Mouse (Mus musculus): ENCODE measurements around the gene Mgat3.

The Mgat3 gene

DNA sequence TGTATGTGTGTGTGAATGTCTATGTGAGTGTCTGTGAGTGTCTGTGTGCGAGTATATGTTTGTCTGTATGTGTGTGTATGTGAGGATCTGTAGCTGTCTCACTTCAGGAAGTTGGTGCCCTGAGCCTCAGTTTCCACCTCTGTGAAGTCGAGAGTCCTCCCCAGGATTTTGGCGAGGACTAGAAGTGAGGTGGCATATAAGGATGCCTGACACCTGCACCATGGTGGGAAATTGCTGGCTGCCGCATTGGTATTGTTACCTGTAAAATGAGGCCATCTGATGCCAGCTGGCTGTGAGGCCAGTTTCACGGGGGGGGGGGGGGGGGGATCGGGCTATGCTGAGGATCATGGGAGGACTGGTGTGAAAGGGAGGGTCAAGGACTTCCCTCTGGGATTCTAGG lies 2.2 kb downstream of the Mgat3 start:
- DNase-seq (ENCODE audit: low read depth, low spot score), result no peak

DNA sequence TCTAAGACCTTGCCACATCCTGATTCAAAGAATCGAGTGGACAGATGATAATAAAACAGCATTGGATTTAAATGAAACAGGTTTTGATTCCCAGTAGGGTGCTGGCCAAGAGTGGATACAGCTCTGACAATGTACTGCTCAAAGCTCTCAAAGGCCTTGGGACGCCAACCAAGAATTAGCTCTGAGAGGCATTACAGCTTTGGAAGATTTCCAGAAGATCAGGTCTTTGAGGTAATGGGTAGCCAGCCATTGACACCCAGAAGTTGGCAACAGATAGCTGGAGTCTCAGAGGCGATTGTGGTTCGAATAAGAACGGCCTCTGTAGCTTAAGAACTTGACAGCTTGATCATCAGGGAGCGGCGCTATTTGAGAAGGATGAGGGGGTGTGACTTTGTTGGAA lies 8.0 kb downstream of the Mgat3 start:
- no peak for DNase-seq (ENCODE audit: low read depth, low spot score)

GRCm38 (mm10) chr15:80182072-80182700 lies 8.7 kb downstream of the Mgat3 start:
- DNase-seq (ENCODE audit: low read depth, low spot score), result no peak

DNA sequence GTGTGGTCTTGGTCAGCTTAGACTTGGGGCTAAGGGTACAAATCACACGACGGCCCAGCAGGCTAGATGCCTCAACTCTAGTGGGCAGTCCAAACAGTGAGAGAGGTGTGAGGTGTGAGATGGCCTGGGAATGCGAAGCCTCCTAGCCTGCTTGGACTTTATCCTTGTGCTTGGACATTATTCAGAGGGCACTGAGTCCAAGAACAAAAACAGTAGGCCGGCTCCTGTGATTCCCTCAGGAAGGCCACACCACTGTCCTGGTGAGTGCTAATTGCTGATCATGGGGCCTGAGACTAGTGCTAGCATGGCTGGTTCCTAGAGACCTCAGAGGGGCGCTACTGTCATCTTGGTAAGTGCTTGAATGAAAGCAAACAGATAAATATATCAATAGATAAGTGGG lies 15.4 kb downstream of the Mgat3 start:
- DNase-seq (ENCODE audit: low read depth, low spot score), result no peak

DNA sequence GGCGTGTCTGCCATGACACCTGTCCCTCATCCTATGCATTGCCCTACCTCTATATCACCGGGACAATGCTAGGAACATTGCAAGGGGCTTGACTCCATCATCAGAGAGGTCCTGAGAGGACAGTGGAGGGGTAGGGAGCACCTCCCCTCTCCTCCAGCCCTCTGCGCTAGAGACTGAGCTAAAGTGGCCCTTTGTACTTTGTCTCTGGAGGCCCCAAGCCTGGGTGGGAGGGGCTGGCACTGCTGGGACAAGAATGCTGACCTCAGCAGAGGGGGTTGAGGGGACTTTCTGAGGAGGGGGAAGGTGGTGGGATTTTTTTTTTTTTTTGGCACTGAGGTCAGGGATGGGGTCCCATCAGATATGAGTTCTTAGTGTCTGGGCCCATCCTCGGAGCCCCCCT lies 16.6 kb downstream of the Mgat3 start:
- no peak for DNase-seq (ENCODE audit: low read depth, low spot score)

- no peak for DNase-seq (ENCODE audit: low read depth, low spot score)
Measured at GRCm38 (mm10) chr15:80191585-80192245, 18.2 kb downstream of the Mgat3 start.

- DNase-seq (ENCODE audit: low read depth, low spot score), result no peak
Measured at GRCm38 (mm10) chr15:80192246-80192585, 18.7 kb downstream of the Mgat3 start.

DNA sequence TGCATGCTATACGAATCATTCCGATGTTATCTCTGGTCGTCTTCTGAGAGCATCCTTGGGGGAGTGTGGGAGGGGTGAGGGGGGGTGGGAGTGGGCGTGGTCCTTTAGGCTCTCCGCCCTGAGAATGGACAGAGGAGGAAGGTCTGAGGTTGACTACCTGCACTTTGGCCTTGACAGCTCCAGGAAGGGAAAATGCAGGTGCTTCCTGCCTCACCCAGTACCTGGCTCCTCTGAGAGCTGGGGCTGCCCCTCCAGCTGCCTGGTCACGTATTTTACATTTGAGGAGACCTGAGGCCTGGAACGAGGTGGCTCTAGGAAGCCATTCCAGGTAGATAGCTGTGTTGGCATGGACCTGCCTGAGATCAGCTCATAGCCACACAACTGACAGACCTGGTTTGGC lies 19.3 kb downstream of the Mgat3 start:
- DNase-seq (ENCODE audit: low read depth, low spot score), result no peak

- no peak for DNase-seq (ENCODE audit: low read depth, low spot score)
Measured at GRCm38 (mm10) chr15:80199556-80199955, 26.0 kb downstream of the Mgat3 start.

GRCm38 (mm10) chr15:80202111-80202775 lies 28.7 kb downstream of the Mgat3 start:
- no peak for DNase-seq (ENCODE audit: low read depth, low spot score)

DNA sequence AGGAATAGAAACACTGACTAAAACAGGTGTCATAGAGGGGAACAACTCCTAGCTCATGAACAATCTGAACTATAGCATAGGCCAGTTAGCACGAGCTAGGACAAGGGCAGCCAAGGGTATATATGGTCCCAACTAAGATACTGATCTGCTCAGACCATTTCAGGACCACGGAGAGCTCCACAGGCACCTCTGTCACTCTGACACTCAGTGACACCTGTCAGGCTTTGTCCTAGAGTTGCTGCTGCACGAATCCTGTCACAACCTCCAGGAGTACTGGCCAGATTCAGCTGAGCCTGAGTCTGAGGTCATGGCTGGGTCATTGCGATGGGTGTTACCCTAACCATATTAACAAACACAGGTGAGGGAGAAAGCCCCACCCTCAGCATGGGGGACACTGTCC lies 29.9 kb downstream of the Mgat3 start:
- DNase-seq (ENCODE audit: low read depth, low spot score), result peak; percentile 44

DNA sequence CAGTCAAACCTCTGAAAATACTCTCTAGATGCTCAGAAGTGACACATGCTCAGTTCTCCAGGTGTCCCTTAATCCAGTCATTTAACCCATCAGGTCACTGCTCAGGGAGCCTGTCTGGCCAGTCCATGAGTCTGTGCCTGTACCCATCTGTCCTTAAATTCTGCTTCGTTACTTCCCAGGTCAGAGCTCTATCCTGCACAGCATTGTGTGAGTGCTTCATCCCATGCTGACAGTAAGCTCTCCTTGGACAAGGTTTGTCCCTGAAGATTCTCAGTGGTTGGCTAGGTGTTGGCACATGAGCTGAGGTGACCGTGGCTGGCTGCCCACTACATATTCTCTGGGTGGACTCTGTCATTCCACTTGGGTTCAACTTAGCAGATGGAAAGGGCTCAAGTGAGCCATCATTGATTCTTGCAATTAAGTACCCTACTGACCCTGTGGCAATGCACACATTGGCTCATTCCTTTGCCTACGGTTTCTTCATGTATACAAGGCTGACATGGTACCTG lies 32.6 kb downstream of the Mgat3 start:
- DNase-seq (ENCODE audit: low read depth, low spot score), result no peak

DNA sequence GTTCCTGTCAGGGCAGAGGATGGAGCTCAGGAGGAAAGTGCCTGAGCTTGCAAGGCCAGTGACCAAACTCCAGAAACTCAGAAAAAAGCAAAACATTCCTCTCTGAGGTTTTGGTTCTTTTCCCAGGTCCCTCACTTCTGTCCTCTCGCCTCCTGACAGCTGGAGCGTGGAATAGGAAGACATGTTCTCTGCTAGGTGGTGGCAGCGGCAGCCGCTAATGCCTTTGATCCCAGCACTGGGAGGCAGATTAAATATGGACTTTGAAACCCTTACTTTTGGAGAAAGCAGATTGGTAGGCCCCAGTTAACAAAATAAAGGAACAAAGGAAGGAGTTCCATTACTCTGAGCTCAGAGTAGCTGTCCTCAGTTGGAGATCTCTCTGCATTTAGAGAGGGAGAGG lies 34.9 kb downstream of the Mgat3 start:
- DNase-seq (ENCODE audit: low read depth, low spot score), result no peak

GRCm38 (mm10) chr15:80213688-80214087 lies 40.2 kb downstream of the Mgat3 start:
- no peak for DNase-seq (ENCODE audit: low read depth, low spot score)

GRCm38 (mm10) chr15:80215716-80216479 lies 42.4 kb downstream of the Mgat3 start:
- DNase-seq (ENCODE audit: low read depth, low spot score), result peak; percentile 56

- DNase-seq (ENCODE audit: low read depth, low spot score), result no peak
Measured at GRCm38 (mm10) chr15:80216480-80216820, 42.9 kb downstream of the Mgat3 start.

- no peak for DNase-seq (ENCODE audit: low read depth, low spot score)
Measured at GRCm38 (mm10) chr15:80217476-80217875, 44.0 kb downstream of the Mgat3 start.

DNA sequence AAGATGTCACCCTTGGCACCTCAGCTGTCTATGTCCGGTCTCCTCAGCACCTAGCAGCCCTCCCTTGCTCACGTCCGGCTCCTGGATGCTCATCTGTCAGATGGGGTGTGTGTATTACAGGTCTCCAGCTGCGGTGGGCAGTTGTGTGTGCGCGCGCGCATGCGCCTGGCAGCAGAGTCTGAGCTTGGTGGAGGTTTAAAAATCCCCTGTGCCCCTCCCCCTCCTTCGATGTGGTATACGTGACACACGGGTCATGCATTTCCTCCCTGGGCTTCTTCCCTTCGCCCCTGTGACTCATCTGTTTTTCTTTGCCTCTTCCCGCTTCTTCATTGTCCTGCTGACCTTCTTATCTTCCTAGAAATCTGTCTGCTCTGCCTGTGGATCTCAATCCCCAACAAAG lies 45.7 kb downstream of the Mgat3 start:
- peak; percentile 90 for DNase-seq (ENCODE audit: low read depth, low spot score)

- DNase-seq (ENCODE audit: low read depth, low spot score), result peak; percentile 66
Measured at GRCm38 (mm10) chr15:80219705-80220657, 46.5 kb downstream of the Mgat3 start.

DNA sequence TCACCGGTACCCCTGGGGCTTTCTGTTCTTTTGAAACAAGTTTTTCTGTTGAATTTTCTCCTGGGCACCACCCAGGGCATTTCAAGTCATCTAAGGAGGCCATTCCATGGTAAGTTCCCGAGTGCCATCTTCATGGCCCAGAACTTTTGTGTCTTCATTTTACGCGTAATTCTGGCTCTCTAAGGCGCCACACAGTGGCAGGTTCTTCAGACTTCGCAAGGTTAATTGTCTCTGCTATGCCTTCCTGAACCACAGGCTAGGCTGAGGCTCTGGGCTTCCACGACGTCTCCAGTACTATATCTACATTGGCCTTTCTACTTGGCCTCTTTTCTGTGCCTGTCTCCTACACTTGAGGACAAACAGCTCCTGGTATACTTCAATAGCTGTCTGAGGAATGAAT lies 47.5 kb downstream of the Mgat3 start:
- no peak for DNase-seq (ENCODE audit: low read depth, low spot score)

DNA sequence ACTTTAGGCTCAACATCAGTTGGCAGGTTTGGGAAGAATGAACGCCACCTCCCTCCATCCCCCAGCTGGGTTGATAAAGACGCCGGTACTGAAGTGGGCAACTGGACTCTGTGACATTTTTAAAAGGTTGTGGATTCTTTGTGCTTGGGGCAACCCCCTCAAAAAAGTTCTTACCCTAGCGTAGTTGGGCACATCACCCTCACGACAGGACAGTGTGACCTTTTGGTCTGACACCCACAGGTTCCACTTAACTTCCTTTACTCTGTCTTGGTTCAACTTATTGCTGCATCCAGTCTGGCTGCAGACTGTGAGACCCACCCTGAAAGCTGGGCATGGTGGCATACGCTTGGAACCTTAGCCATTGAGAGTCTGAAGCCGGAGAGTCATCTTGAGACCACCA lies 50.2 kb downstream of the Mgat3 start:
- no peak for DNase-seq (ENCODE audit: low read depth, low spot score)

Measured in 3T3-L1 (cell line).